Mouse (Mus musculus) cerebellum, adult 11 months (tissue): ENCODE data around the gene Olfr784.
"Not testable (repeated sequence)": the region's sequence is repeated elsewhere in the genome, so short reads cannot be mapped to it uniquely, and the experiment has no call there.

Source experiments
- DNase-seq: peaks from one replicate; pipeline ENCODE4 v3.0.0; 2022

Gene Olfr784

DNA sequence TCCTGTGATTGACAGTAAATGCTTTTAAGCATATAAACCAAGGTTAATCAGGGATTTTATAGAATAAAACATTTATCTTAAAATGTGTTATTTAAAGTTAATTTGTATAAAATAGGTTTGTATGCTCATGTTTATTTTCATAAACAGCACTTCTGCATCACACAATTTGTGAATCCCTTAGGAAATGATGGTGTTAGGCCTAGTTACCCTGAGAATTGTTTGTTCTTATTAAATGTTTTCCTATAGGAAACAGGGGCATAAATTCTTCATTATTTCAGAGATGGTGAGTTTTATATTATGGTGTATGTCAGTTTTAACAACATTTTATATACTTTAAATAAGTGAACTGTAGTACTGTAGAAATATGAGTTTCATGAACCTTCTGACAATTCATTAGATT lies at the start of gene Olfr784:
TSS of gene Olfr784 (plus strand) at position 301 of the 400 bp plus-strand sequence.
- no peak for DNase-seq

- no peak for DNase-seq
Measured at GRCm38 (mm10) chr10:129348550-129348949, 35.3 kb upstream of the Olfr784 start, which contains the start of gene Olfr782. Gene Olfr782, plus strand, starts transcription at chr10:129348850.

GRCm38 (mm10) chr10:129352475-129352874 lies 31.4 kb upstream of the Olfr784 start:
- DNase-seq: not testable (repeated sequence)

GRCm38 (mm10) chr10:129356496-129356895 lies 27.4 kb upstream of the Olfr784 start:
- not testable (repeated sequence) for DNase-seq

GRCm38 (mm10) chr10:129357307-129357706 lies 26.6 kb upstream of the Olfr784 start:
- no peak for DNase-seq

- DNase-seq: not testable (repeated sequence)
Measured at GRCm38 (mm10) chr10:129374051-129374450, 9.8 kb upstream of the Olfr784 start.

GRCm38 (mm10) chr10:129400892-129401291 lies 17.0 kb downstream of the Olfr784 start:
- no peak for DNase-seq

DNA sequence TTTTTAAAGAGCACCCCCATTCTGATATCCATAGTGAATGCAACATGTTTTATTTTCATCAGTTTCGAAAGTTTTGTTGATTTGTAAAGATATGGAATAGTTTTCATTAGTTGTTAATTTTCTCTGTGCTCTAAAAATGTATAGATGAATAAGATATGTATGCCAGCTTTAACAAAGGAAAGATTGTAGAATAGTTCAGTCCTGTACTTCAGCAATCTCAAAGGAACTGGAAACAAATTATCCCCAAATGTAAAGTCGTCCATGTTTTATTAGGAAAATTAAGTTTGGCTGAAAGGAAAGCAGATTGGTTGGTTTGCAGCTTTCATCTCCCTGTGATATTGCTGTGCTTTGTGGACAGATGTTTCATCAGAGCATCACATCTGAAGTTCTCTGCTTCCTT lies 21.2 kb downstream of the Olfr784 start, which contains the start of gene Olfr785:
TSS of gene Olfr785 (plus strand) at position 301 of the 400 bp plus-strand sequence.
- no peak for DNase-seq

- no peak for DNase-seq
Measured at GRCm38 (mm10) chr10:129427006-129427405, 43.1 kb downstream of the Olfr784 start, which contains the start of gene Olfr786. Gene Olfr786, plus strand, starts transcription at chr10:129427306.
